Mouse (Mus musculus): ENCODE measurements at regions not wholly inside any gene's neighbourhood (a gene's known extent, or its start where the extent isn't known, plus 50 kb on each side); places are given as distances from the start of the nearest gene placed in this dataset.

DNA sequence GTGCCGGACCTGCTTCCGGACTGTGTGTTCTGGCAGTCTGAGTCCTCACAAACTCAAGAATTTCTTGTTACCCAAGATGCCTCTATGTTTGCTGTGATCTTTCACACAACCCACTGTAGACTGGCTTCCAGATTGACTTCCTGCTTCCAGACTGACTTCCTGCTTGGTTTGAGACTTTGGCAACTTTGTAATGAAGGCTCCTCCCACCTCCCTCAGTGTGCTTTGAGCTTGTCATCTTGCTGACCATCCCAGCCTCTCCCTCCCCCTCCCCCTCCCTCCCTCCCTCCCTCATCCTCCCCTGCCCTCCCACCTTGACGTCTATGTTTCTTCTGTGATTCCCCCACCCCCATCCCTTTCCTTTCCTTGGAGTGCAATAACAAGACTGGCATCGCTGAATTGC lies 51.7 kb upstream of the Shb start:
- DNase-seq, result no peak

DNA sequence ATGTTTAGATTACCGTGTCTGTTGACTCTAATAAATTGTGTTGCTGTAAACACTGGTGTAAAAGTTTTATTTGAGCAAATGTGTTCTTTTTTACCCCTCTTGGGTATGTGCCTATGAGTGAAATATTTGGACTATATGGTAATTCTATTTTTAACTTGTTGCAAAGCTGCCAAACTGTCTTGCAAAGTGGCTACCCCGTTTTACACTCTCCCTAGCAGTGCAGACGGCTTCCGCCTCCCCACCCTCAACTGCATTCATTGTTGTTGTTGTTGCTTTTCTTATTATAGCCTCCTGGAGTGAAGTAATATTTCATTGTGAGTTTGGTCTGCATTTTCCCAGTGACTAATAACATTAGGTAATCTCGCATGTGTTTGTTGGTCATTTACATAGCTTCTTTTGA lies 50.2 kb upstream of the Shb start:
- DNase-seq, result no peak
